Mouse (Mus musculus) megakaryocyte, embryonic 14.5 days (primary cell): ENCODE results near the gene Lhx4.

Experiments used
- FLI1 ChIP-seq: IDR thresholded peaks from 2 replicates; pipeline ENCODE4 v1.6.1; 2012; ENCODE audit warnings: low read length, inconsistent platforms, mixed read lengths
- GATA1 ChIP-seq: IDR thresholded peaks from 3 replicates; pipeline ENCODE4 v1.6.1; 2012; ENCODE audit warnings: mixed read lengths, low read length, inconsistent platforms, borderline replicate concordance

GRCm38 (mm10) chr1:155689141-155689540, 62.3 kb downstream of the Lhx4 start:
- no peak for TF ChIP-seq GATA1
- no peak for TF ChIP-seq FLI1
